Mouse (Mus musculus) MEL (cell line): Measurements from ENCODE around the gene Stambp.

Experiments
- CHD1 ChIP-seq: IDR thresholded peaks from 2 replicates; pipeline ENCODE4 v1.6.1; 2012; ENCODE audit warnings: low read depth, mild to moderate bottlenecking, inconsistent platforms, low read length, improper control_type of control experiment
- CTCF ChIP-seq, 3 experiments: IDR thresholded peaks in 2 of 3; conservative IDR thresholded peaks in 1 of 3; 2 replicates each; pipeline ENCODE4 v1.5.1; 2011 to 2012; ENCODE audit warnings: low read length in 3 of 3, low read depth in 2 of 3, mild to moderate bottlenecking in 2 of 3, improper control_type of control experiment in 1 of 3, inconsistent platforms in 1 of 3, mixed read lengths in 1 of 3, moderate library complexity in 1 of 3; ENCODE audit not compliant: control insufficient read depth in 1 of 3, insufficient read depth in 1 of 3, poor library complexity in 1 of 3, severe bottlenecking in 1 of 3
- E2F4 ChIP-seq: IDR thresholded peaks from 2 replicates; pipeline ENCODE4 v1.6.1; 2011; ENCODE audit warnings: low read depth, low read length, improper control_type of control experiment, borderline replicate concordance
- EP300 ChIP-seq, 2 experiments: IDR thresholded peaks; 2 replicates each; pipeline ENCODE4 v1.6.1; 2011; ENCODE audit warnings: improper control_type of control experiment in 2 of 2, low read length in 2 of 2, low read depth in 1 of 2, mild to moderate bottlenecking in 1 of 2
- HCFC1 ChIP-seq: IDR thresholded peaks from 2 replicates; pipeline ENCODE4 v1.6.1; 2012; ENCODE audit warnings: low read depth, mild to moderate bottlenecking, inconsistent platforms, low read length, improper control_type of control experiment, moderate library complexity
- NRF1 ChIP-seq: IDR thresholded peaks from 2 replicates; pipeline ENCODE4 v1.6.1; 2014; ENCODE audit warnings: low read depth, mild to moderate bottlenecking, inconsistent platforms, low read length, improper control_type of control experiment, moderate library complexity; ENCODE audit not compliant: poor library complexity, insufficient read depth, severe bottlenecking
- POLR2A ChIP-seq, 2 experiments: IDR thresholded peaks; 2 replicates each; pipeline ENCODE4 v1.6.1; 2011 to 2012; ENCODE audit warnings: low read length in 2 of 2, mild to moderate bottlenecking in 2 of 2, control low read depth in 1 of 2, improper control_type of control experiment in 1 of 2, low read depth in 1 of 2, moderate library complexity in 1 of 2; ENCODE audit not compliant: control insufficient read depth in 1 of 2, insufficient read depth in 1 of 2, poor library complexity in 1 of 2
- TBP ChIP-seq: IDR thresholded peaks from 2 replicates; pipeline ENCODE4 v1.8.0; 2011; ENCODE audit warnings: low read depth, low read length, improper control_type of control experiment
- ZKSCAN1 ChIP-seq: IDR thresholded peaks from 2 replicates; pipeline ENCODE4 v1.6.1; 2012; ENCODE audit warnings: low read depth, mild to moderate bottlenecking, inconsistent platforms, low read length, improper control_type of control experiment, moderate library complexity

DNA sequence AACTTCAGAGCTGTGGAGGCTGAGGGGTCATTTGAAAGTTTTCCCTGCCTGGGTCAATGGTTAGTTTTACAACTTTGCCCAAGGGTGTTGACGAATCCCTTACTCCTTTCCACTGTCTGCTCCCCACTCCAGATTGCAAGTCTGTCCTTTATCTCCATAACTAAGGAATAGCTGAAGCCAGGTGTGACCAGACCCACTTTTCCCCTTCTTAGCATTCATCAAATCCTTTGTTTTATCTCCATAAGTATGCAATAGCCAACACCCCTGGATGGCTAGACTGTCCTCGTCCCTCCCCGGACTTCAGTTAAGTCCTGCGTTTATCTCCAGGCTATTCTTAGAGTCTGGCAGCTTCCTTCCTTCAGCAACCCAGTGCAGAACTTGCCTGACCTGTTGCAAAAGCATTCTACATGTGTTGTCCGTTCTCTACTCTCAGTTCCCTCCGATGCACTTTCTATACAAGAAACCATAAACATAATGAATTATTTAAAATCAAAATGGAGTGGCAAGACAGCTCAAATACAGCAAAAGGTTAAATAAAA, 27.2 kb upstream of the Stambp start:
- TF ChIP-seq CTCF (IDR thresholded peaks at IDR 0.05 in 2 of 3, conservative IDR thresholded peaks at IDR 0.05 in 1 of 3; ENCODE audit: control insufficient read depth in 1 of 3, insufficient read depth in 1 of 3, low read depth in 2 of 3, low read length in 3 of 3, poor library complexity in 1 of 3, severe bottlenecking in 1 of 3) (no peak), POLR2A (IDR thresholded peaks at IDR 0.05; ENCODE audit: control insufficient read depth in 1 of 2, insufficient read depth in 1 of 2, low read depth in 1 of 2, low read length in 2 of 2, poor library complexity in 1 of 2) (no peak), EP300 (IDR thresholded peaks at IDR 0.05; ENCODE audit: low read depth in 1 of 2, low read length in 2 of 2) (no peak), HCFC1 (no peak), NRF1 (no peak), E2F4 (no peak), CHD1 (no peak), ZKSCAN1 (no peak), TBP (no peak)
